Mouse (Mus musculus): ENCODE data around the gene Aktip.
A peak's percentile ranks its signal among the peaks of the same experiment; 100 is the strongest.

Aktip gene

DNA sequence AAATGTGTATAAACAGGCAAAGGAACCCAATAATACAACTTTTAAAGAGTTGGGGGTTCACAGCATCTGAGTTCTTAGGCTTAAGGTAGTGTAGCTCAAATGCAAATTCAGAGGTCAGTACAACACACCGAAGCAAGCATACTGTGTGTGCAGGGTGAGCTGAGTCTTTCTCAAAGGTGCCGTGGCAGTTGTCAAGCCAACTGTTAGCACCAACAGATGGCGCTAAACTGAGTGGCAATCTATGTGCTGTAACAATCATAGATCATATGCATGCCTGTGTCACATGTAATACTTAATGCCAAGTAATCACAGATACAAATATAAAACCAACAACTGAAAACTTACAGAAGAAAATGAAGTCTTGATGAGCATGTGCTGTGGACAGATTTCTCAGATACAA, 81.6 kb downstream of the Aktip start:
- DNase-seq = no peak

DNA sequence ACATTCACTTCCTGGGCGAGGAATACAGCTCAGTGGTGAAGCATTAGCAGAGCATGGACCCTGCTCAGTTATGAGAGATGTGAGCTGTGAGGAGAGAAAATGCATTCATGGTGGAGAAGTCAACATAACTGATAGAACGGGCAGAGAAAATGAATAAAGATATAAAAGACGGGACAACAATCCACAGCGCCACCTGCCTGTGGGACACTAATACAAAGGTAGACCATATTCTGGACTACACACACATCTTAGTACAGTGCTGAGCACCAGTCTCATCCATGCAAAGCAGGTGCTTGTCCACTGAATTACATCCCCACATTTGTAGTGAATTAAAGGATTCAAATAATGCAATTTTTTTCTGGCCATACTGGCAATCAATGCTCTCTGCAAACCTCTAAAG, 82.2 kb downstream of the Aktip start:
- DNase-seq = no peak

DNA sequence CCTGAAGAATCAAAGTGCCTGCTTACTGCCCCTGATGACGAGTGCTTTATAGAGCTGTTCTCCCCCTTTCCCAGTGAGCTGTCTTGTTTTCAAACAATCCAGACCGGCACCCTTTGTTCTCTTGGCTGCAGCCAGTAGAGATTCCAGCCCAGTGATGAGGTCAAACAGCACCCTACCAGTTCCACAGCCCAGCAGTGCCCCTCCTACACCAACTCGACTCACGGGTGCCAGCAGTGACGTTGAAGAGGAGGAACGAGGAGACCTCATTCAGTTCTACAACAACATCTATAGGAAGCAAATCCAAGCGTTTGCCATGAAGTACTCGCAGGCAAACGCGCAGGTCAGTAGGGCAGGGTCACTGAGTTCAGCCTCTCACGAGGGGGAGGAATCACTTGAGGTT, 84.9 kb downstream of the Aktip start:
- DNase-seq = peak; percentile 45

- DNase-seq = no peak
These were observed 85.3 kb downstream of the Aktip start for GRCm38 (mm10) chr8:91114428-91114827.

- no peak for DNase-seq
These were observed 87.8 kb downstream of the Aktip start for GRCm38 (mm10) chr8:91111868-91112477.

- no peak for DNase-seq
These were observed 93.5 kb downstream of the Aktip start for GRCm38 (mm10) chr8:91106271-91106670.

GRCm38 (mm10) chr8:91098106-91098505, 101.7 kb downstream of the Aktip start:
- DNase-seq = no peak

DNA sequence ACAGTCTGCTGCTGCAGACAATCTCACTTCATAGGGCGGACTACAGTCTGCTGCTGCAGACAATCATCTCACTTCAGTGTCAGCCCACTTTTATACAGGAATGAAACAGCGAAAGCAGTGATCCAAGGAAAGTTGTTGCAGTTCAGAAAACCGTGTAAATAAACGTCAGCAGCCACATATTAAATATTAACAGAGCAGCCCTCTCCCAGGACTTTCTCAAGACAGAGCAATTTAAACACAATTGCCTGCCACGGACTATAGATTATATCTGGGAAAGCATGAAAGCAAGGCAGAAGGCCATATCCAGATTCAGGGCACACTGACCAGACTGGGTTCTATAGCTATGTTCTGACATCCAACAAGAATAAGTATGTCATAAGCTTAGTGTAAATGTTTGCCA, 105.6 kb downstream of the Aktip start:
- DNase-seq = no peak

DNA sequence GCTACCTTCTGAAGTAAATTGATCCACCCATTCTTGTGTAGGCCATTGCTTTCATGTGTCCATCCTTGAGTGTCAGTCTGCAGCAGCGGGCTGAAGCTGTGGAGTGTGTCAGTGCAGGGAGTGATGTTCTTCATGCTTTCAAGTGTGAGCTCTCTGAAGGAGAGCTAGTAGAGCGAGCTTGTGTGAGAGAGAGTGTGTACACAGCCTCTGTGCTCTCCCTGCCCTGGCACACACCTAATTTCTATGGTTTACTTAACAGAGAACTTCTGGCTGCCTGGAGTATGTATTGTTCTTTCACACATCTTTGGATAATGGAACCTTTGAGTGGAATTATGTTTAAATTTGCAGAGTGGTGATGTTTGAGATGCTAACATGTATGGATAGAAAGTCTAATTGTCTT, 110.2 kb downstream of the Aktip start:
- DNase-seq = no peak

DNA sequence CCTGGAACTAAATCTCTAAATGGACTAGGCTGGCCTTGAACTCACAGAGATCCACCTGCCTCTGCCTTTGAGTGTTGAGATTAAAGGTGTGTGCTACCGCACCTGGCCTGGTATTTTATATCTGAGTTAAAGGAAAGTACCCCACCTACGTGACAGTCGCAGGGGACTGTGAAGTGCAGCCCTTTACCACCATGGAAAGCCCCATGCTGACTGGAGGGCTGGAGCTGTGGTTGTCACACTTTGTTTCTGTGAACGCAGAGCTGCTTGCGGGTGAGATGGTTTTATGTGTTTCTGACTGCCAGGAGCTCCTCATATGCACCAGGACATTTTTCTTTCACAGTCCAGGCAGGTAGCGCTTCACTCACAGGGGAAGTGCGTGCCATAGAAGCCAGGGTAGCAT, 111.3 kb downstream of the Aktip start:
- no peak for DNase-seq

GRCm38 (mm10) chr8:91082428-91082827, 117.3 kb downstream of the Aktip start:
- no peak for DNase-seq

GRCm38 (mm10) chr8:91081911-91082310, 117.9 kb downstream of the Aktip start:
- no peak for DNase-seq

GRCm38 (mm10) chr8:91079678-91080077, 120.1 kb downstream of the Aktip start:
- DNase-seq = no peak

- no peak for DNase-seq
These were observed 122.5 kb downstream of the Aktip start for GRCm38 (mm10) chr8:91077077-91077867.

DNA sequence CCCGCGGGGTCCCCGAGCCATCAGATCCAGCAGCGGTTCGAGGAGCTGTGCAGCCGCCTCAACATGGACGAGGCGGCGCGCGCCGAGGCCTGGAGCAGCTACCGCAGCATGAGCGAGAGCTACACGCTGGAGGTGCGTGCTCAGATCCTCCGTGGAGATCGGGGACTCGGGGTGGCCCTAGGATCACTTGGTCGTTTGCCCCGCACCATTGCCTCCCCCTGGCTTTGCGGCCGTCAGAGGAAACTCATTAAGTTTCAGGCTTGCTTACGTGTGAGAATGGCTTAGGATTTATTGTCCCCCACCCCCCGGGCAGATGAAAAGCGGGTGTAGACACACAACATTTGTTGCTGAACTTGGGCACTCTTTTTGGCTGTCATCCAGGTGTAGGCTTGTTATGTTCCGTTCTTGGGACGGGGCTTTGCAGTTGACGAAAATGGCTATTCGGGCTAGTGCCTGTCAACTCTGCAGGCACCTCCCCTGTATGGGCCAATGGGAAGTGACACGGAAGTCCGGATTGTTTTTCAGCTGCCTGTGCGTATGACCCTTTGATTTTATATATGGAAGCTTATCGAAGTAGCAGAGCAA, 129.4 kb downstream of the Aktip start:
- DNase-seq = peak; percentile 86

- peak; percentile 95 for DNase-seq
These were observed 129.9 kb downstream of the Aktip start, which contains the start of gene Rbl2 for GRCm38 (mm10) chr8:91069834-91070233. TSS of gene Rbl2 (plus strand) at chr8:91070057.

- DNase-seq = no peak
These were observed 130.4 kb downstream of the Aktip start for GRCm38 (mm10) chr8:91069407-91069806.

- no peak for DNase-seq
These were observed 134.6 kb downstream of the Aktip start for GRCm38 (mm10) chr8:91065179-91065578.
